Mouse (Mus musculus): ENCODE results near the gene Oxa1l. TPM values are rescaled to one million over a fixed set of nuclear protein-coding genes. Genes with fewer than 3 reads are reported as not detected.

Oxa1l gene
- total RNA-seq, 2 experiments from 2014 or later, result 49.1 to 54.0 TPM

DNA sequence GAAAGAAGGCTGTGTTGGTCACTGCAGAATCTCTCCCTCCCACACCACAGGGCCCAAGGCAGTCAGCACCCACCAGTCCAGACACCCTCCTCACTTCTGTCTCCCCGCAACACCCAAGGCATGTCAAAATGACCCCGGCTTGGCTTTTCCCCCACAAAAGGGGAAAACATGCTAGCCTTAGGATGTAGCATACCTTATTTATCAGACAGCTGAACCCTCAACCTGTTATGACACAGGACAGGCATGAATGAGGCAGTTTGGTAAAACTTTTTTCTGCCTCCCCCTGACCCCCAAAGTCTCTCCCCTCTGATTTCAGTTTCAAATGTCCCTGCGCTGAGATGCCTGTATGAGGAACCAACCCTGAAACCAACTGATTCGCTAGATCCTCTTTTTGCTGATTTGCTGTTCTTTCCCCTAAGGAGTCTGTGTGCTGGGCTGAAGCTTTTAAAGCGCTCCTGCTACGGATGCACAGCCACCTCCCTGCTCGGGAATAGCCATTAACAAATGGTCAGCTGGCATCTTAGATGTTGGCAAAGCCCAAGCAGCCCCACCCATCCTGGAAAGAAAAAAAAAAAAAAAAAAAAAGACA, 48.5 kb downstream of the Oxa1l start:
- no peak for DNase-seq (ENCODE audit: low spot score)

DNA sequence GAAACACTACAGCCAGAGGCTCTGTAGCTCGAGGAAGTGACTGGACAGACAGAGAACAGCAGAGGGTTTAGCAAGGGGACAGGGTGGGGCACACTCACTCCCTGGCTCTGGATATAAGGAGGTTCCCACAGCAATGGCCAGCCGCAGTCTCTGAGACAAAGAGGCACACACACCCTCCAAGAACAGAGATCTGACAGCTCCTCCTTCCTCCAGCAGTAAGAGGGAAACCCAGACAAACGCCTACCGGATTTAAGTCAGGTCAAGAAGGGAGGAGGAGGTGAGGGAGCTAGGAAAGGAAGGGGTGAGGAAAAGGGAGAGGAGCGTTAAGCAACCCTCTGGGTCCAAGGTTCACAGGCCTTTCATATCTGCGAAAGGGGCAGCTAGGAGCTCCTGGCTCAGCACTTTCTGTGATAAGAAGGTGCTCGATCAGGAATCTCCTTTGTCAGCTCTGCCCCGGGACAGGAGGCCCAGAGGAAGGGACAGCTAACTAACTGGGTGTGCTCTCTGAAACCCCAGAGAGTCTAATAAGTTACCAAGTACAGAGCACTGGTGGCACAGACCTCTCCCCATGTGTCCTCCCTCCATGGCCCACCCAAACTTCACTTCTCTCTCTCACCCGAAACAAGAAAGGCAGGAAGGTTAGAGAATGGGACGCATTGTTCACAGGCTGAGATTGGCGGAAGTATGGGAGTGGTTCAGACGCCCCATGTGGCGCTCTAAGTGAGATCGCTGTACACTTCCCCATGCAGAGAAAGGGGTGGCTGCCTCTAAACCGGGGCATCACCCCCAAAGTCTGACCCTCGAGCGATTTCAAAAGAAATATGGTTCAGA, 49.6 kb downstream of the Oxa1l start:
- peak; percentile 21 for DNase-seq (ENCODE audit: low spot score)

DNA sequence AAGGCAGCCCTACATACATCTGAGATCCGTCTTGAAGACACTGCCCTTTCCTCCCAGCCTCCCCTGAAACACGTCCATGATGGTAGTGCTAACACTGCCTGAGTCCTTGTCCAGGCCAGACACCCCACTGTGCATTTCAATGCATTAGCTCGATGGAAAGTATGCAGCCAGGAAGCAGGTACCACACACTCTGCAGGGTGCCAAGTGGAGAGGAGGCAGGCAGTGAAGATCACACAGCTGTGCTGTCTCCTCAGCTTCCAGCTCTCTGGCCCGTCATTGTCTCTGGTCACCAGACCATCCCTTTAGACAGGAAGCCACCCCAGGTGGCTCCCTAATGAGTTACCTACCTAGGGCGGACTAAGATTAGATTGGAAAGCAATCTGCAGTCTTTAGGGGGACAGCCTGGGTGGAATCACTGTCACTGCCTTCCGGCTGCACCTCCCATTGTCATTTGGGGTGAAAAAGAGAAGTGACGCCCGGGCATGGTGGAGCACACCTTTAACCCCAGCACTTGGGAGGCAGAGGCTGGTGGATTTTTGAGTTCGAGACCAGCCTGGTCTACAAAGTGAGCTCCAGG, 51.5 kb downstream of the Oxa1l start:
- DNase-seq (ENCODE audit: low spot score), result no peak

DNA sequence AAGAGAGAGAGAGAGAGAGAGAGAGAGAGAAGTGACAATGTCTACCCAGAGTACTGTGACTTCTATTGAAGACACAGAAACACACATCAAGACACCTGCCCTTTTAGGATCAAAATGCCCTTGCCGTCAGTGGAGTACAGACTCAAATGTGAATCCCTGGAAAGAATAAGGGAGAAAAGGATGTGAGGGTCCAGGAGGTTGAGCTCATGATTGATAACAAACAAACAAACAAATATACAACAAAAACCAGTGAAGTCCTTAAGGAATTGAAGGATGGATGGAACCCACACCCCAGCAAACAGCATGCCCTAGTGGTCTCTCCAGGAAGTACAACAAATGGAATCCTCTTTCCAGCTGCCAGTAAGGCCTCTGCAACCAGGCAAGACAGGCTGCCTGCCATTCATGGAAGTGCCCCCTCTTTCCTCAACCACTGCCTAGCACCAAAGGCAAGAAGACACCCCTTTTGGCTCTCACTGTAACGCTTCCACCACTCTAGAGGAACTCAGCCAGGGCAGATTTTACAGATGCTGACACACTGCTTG, 52.1 kb downstream of the Oxa1l start:
- peak; percentile 61 for DNase-seq (ENCODE audit: low spot score)

DNA sequence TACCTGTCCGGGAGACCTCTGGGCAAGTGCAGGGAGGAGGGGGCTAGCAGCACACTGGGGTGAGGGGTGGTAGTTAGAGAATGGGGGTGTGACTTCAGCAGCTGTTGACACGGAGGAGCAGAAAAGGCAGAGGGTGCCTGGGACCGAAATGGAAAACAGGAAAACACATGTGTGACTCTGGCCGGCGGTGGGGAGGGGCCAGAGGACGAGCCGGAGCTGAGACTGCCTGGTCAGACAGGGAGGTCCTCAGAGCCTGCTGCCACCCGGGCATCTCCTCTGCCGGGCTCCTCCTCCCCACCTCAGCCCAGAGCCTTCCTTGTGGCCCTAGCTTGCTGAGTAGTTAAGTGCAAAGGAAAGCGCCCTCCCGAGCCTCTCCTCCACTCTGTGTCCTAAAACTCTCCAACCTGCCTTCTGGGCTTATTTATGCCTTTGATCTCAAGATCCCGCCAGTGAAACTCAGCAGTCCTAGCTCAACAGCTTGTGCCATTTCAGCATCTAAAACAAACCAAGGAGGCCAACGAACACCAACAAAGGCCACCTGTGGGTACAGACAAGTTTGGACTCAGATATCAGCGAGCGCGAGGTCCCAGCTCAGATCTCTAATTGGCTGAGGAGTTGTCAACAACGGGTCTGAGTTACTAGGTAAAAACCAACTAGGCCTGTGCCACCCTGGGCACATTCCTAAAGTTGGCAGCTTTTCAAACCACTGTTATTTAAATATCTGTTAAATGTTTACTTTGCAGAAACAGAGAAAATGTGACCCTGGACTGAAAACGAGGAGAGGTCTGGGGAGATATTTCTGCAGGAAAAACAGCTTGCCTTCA, 53.5 kb downstream of the Oxa1l start:
- DNase-seq (ENCODE audit: low spot score), result no peak

DNA sequence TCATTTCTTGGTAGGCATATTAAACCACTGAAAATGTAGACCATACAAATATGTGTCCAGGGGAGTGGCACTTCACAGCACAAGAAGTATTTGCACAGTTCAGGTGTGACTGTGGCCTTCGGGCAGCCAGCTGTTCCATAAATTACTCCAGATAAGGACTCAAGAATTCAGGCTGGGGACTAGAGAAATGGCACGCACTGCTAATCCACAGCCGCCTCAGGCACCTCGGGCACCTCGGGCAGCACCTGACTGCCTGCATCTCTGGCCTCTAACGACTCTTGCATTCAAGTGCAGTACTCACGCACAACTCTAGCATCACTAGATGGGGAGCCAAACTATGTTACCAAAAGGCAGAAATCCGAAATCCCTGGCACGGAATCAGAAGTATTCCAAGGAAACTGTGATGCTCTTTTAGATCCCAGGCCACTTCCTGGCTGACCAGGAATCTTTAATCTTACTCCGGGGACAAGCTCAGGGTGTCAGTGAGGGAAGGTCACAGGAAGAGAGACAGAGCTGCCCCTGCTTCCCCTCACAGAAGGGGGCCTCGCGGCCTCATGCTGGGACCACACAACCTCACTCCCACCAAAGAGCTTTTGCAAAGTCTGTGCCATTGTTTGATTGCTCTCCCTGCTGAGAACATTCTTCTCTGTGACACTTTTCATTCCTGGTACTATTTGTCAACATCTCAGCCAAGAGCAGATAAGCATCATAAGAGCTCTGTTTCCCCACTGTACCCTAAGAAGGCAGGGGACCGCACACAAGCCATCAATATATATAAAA, 54.8 kb downstream of the Oxa1l start:
- no peak for DNase-seq (ENCODE audit: low spot score)

DNA sequence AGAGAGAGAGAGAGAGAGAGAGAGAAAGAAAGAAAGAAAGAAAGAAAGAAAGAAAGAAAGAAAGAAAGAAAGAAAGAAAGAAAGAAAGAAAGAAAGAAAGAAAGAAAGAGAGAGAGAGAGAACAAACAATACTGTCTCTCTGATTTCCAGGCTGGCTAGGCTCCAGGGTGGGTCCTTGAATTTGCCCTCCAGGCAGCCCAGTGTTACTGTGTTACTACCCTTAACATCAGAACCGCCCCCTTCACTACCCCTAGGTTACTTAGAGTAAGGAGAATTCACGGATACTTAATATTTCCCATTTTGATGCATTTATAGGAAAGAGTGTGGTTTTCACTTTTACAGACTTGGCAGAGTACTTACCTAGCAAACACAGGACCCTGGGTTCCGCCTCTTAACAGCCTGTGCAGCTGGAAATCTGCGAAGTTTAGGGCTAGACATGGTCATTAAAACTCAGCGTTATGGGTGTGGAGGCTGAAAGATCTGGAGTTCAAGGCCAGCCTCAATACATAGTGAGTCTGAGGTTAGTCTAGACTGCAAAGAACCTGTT, 55.7 kb downstream of the Oxa1l start:
- DNase-seq (ENCODE audit: low spot score), result no peak

DNA sequence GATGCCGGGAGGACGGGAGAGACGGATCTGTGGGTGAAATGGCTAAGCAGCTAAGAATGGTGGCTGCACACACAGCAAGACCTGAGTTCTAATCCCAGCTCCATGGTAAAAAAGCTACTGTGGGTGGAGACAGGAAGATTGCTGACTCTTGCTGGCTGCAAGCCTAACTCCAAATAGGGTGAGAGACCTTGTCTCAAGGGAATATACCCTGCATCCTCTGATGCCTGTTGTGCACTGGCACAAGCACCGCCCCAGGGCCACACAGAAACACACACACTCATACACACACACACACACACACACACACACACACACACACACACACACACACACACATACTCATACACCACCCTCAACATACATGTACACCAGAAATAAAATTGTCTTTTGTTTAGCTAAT, 56.2 kb downstream of the Oxa1l start:
- DNase-seq (ENCODE audit: low spot score), result no peak

DNA sequence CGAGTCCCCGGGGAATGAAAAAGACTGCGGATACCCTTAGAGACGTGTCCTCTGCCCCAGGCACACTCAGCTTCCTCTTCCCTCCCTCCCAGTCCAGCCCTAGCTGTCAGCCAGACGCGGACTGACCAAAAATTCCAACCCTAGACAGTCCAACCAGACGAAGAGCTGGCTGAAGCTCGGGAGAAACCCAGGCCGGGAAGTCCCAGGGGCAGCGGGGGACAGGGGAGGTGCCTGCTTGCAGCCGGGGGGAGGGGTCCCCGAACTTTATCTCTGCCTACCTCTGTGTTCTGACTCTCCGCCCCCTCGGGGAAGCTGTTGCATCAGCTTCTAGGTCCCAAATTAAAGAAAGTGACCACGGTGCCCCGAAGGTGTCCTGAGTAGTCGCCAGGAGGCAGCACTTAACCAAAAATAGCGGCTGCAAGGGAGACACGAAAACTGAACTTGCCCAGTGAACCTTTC, 57.0 kb downstream of the Oxa1l start, which contains the start of gene Slc7a7:
TSS of gene Slc7a7 (minus strand) at position 158 of the 459 bp plus-strand sequence.
- DNase-seq (ENCODE audit: low spot score), result no peak

Other genes with a start within 250 kb of the Oxa1l start
- gene Dad1, start 106.7 kb upstream of the Oxa1l start, total RNA-seq (2021), result 10 to 100 TPM; 66.6 to 77.4 TPM
- gene Abhd4, start 106.6 kb upstream of the Oxa1l start, total RNA-seq (2021), result 10 to 100 TPM; 19.4 to 19.5 TPM
- not detected for gene Olfr49, start 75.9 kb upstream of the Oxa1l start, total RNA-seq (2021)
- under 1 TPM; 0.52 to 0.73 TPM for gene Slc7a7, start 56.9 kb downstream of the Oxa1l start, total RNA-seq (2021)
- 100 to 1,000 TPM in 1 of 2 experiments, 10 to 100 TPM in 1; 100.0 to 110 TPM for gene Mrpl52, start 66.1 kb downstream of the Oxa1l start, total RNA-seq (2021)
- gene Mmp14, start 70.8 kb downstream of the Oxa1l start, total RNA-seq (2021), result 10 to 100 TPM in 1 of 2 experiments, 1 to 10 TPM in 1; 7.3 to 10.6 TPM
- gene Lrp10, start 103.3 kb downstream of the Oxa1l start, total RNA-seq (2021), result 10 to 100 TPM; 28.5 to 31.2 TPM
- gene Rem2, start 115.3 kb downstream of the Oxa1l start, total RNA-seq (2021), result not detected
- gene Prmt5, start 156.7 kb downstream of the Oxa1l start, total RNA-seq (2021), result 10 to 100 TPM; 29.6 to 32.1 TPM
- gene Haus4, start 193.8 kb downstream of the Oxa1l start, total RNA-seq (2021), result 1 to 10 TPM; 2.5 to 3.0 TPM
- gene Ajuba, start 216.7 kb downstream of the Oxa1l start, total RNA-seq (2021), result 1 to 10 TPM in 1 of 2 experiments, under 1 TPM in 1; 0.91 to 1.6 TPM
- gene 4931414P19Rik, start 245.2 kb downstream of the Oxa1l start, total RNA-seq (2021), result 1 to 10 TPM; 2.6 to 3.9 TPM

All from gastrocnemius, adult 18-20 months (tissue).